Mouse (Mus musculus): ENCODE data around the gene Ppp2r5a.
"Not testable (repeated sequence)": the region's sequence is repeated elsewhere in the genome, so short reads cannot be mapped to it uniquely, and the experiment has no call there.

Gene Ppp2r5a

DNA sequence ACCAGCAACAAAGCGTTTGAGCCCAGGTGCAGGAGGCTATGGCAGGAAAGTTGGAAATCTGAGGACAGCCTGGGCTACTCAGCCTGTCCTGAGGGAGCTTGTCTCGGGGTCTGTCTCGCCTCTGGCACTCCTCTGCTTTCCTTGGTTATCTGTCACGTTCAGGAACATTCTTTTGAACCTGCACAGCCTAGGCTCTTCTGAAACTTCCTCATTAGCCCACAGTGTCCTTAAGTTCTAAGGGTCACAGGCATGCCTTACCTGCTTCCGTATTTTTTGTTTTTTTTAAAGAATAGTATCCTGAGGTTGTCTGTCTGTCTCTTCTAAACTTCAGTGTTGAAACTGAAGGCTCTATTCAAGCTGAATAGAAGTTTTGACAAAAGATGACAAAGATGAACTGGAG is at the start of gene Ppp2r5a:
Ppp2r5a (minus strand) TSS at position 199 of the 400 bp plus-strand sequence.
- no peak for DNase-seq (ENCODE audit: extremely low read depth, low read depth, low spot score)

DNA sequence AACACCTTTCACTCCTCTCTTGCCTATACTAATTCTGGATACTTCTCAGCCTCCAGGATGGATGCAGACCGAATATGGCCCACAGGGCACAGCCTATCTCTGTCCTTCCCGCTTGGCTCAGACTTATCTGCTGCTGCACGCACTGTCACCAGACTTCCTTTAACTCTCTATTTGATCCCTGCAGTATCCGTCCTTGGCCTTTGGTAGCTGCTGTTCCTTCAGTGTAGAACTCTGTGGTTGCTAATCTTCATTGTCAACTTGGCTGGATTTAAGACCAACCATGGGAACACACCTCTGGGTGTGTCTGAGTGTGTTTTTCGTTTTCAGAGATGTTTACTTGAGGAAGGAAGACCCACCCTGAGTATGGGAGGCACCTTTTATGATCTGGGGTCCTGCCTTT is 47.5 kb upstream of the Ppp2r5a start:
- no peak for DNase-seq (ENCODE audit: extremely low read depth, low read depth, low spot score)

DNA sequence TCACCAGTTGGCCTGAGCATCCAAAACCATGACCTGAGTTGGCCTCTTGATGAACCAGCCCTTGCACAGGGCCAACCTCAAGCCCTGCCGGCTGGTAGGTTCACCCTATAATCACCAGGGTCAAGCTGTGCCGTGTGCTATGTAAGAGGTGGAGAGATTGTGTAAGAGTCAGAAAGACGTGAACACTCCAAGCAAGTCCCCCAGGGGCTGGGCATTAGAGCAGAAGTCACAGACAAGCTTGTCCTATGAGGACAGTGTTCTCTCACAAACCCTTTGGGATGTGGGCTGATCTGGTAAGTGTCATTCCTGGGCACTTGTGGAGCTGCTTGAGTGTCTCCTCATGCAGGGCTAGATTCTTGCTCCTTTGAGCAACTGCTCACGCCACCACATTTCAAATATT is 46.5 kb upstream of the Ppp2r5a start:
- DNase-seq (ENCODE audit: extremely low read depth, low read depth, low spot score) = no peak

DNA sequence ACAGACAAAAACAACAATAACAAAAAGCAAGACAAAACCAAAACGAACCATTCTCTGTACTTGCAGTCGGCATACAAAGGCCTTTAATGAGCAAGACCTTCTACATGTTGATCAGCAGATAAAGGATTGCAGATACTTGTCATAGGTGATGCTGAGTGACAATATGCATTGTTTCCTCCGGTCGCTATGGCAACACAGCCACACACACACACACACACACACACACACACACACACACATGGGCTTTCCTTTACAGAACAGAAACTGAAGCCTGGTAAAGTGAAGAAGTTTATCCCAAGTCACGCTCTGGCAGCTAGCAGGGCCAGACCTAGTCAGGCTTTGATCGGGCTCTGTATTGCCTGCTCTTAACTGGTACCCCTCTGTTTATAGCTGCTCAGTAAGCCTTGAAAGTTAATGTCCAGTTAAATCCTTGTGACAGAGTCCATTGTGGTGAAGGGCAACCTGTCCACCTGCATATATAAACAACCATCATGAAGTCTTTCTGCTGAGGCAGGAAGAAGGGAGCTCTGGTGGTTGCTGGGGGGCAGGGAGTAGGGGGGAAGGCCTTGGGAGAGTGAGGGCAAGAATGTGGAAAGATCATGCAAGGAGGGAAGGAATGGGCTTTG is 44.4 kb upstream of the Ppp2r5a start:
- no peak for DNase-seq (ENCODE audit: extremely low read depth, low read depth, low spot score)

DNA sequence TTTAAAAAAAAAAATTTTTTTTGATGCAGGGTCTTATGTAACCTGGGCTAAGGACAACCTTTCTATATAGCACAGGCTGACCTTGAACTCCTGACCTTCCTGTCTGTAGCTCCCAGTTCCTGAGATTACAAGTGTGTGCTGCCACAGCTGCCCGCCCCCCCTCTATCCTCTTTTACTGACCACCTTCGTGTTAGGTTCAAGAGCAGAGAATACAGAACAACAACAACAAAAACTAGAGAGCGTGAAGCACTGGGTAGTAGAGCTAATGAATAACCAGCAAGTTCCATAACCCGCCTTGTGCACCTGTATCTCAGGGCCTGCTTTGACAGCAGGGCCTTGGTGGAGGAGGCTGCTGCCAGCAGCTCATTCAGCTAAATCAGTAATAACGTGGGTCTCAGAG is 43.2 kb upstream of the Ppp2r5a start:
- no peak for DNase-seq (ENCODE audit: extremely low read depth, low read depth, low spot score)

DNA sequence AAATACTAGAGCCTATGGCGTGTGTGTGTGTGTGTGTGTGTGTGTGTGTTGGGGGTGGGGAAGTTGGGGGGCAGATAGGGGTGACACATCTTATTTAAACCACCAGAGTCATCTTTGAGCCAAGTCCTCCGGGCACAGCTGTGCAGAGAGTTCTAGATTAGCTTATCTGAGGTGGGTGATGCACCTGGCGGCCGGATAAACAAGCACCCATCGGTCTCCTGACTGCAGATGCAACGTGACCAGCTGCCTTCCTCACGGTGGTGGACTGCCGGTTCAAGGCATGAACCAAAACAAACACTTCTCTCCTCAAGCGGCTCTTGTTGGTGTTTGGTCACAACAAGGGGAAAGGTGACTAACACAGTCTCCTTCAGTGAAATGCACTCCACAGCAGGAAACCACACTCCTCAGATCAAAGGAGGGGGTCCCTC is 42.8 kb upstream of the Ppp2r5a start:
- no peak for DNase-seq (ENCODE audit: extremely low read depth, low read depth, low spot score)

DNA sequence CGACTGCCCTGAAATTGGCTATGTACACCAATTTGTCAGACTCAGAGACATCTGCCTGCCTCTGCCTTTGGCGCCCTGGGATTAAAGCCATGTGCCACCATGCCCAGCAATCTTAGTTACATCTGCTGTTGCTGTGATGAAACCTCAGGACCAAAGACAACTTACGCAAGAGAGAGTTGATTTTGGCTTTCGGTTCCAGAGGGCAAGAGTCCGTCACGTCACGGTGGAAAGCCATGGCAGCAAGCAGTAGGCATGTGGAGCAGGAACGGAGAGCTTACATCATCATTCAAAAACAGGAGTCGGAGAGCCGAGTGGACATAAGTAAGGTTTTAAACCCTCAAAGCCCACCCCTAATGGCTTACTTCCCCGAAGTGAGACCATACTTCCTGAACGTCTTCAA is 42.3 kb upstream of the Ppp2r5a start:
- peak; percentile 70 for DNase-seq (ENCODE audit: extremely low read depth, low read depth, low spot score)

DNA sequence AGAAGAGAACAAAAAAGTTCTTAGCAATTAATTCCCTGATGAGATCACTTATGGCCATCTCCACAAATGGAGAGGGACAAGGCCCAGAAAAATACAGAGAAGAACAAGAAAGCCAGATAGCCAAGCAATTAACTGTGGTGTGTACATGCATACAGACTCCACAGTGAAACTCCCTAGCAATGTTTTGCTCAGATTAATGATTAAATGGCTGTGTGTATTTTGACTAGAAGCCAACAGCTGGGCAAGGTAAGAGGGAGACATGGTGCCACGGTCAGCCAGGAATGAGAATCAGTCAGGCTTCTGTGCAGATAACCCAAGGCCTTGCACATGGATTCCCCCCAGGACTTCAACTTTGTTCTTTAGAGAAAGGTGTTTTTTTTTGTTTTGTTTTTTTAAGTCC is 41.4 kb upstream of the Ppp2r5a start:
- no peak for DNase-seq (ENCODE audit: extremely low read depth, low read depth, low spot score)

DNA sequence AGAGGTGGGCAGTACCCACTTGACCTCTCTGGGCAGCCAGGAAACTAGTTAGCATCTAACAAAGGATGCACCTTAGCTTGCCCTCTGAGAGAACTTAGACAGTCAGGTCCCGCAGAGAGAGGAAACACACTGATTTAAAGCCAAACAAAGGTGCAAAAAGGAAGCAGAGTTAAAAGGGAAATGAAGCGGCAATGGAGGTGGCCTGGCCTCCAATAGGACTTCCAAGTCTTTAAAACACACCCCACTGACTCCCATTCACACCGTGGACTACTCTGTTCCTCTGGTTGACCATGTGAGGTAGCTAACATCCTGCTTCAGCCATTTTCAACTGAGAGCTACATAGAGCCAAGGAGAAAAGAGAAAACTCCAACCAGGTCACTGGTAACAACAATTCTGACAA is 35.9 kb upstream of the Ppp2r5a start:
- DNase-seq (ENCODE audit: extremely low read depth, low read depth, low spot score) = no peak

DNA sequence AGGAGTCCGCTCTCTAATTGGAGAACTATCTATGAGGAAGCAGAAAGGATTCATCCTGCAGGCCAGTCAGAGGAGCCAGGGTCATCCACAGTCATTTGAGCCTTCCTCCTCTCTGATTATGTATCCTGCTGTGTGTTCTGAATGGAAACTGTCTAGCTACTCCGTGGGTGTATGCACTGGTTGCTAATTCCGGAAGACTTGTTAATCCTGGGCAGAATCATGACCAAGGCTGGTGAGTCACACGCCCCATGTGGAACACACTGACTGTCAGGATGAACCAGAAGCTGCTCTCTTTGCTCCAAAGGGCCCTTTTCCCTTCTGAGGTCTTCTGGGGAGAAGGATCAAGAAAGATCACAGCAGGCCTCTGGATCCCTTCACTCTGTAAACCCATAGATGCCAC is 35.5 kb upstream of the Ppp2r5a start:
- DNase-seq (ENCODE audit: extremely low read depth, low read depth, low spot score) = no peak

DNA sequence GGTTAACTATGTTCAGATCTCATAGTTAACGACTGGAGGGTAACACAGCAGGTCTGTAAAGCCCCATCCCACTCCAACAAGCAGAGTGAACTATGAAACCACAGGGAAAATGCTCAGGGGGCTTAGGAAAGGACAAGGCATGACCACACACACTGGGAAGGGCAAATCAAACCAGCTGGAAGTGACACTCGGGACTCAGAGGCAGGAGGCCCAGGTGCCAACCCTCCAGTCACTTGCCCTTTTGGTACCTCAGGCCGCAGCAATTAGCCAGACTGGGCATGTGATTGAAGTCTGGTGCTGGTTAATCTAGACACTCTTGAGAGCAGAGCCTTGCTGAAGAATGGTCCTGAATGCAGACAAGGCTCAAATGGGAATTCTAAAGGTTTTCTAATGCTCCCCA is 33.6 kb upstream of the Ppp2r5a start:
- no peak for DNase-seq (ENCODE audit: extremely low read depth, low read depth, low spot score)

DNA sequence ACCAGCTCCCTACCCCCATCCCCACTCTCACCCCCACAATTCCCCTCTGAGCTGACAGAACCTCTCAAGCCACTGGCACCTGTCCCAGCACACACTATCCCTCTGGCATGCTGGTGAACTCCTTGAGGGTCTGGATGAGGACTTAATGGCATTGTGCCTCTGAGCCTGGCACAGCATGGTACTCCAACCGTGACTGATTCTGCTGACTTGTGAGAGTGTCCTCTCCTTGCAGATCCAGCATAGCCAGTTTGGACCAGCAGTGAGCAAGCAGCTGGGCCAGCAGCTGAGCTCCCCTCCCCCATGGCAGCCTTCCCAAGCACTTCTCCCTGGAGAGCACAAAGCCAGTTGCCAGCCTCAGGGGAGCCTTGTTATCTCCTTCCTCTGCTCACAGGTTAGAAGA is 32.3 kb upstream of the Ppp2r5a start:
- DNase-seq (ENCODE audit: extremely low read depth, low read depth, low spot score) = no peak

DNA sequence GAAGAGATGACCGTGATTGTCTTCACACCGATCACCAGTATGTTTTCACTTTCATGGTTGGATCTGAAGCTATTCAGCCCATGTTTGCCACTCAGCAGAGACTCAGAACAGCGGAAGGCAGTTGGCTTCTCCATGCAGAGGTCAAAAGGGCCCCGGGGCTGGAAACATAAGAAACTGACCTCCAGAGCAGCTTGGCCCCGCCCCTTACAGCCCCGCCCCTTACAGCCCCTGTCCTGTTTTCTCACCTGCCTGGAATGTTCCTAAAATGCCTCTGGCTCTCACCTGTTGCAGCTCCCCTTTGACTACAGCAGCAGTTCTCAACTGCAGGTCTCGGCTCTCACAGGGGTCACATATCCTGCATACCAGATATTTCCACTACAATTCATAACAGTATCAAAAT is 29.5 kb upstream of the Ppp2r5a start:
- no peak for DNase-seq (ENCODE audit: extremely low read depth, low read depth, low spot score)

DNA sequence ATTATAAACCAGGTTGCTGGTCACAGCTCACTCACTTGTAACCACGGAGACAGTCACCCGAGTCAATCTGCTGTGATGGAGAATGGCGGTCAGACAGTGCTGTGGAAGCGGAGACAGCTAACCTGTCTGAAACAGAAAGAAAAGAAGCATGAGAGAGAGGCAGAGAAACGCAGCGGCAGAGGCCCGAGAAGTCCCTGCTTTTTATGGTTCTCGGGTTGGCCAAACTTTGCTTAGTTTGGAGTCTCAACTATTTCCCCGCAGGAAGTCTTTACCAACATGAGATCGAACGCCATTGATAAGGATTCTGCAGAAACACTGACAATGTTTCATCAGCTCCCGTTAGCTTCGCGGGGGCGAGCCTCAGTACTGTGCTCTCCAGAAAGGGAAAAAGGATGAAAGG is 29.0 kb upstream of the Ppp2r5a start:
- DNase-seq (ENCODE audit: extremely low read depth, low read depth, low spot score) = no peak

DNA sequence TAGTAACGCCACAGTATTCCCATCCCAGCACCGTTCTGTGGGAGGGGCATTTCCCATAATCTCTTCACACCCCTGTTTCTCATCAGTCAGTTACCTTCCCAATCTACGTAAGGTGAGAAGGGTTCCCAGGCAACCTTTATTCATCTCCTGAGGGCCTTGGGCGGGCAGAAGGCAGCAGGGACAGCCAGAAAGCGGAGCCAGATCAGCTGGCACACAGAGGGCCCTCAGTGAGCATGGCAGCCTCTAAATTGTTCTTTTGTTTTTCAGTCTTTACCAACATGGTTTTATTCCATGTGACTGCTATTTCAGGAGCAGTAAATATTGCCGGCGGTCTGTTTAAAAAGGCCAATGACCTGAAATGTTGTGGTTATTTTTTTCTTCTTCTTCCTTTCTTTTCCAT is 27.0 kb upstream of the Ppp2r5a start:
- no peak for DNase-seq (ENCODE audit: extremely low read depth, low read depth, low spot score)

DNA sequence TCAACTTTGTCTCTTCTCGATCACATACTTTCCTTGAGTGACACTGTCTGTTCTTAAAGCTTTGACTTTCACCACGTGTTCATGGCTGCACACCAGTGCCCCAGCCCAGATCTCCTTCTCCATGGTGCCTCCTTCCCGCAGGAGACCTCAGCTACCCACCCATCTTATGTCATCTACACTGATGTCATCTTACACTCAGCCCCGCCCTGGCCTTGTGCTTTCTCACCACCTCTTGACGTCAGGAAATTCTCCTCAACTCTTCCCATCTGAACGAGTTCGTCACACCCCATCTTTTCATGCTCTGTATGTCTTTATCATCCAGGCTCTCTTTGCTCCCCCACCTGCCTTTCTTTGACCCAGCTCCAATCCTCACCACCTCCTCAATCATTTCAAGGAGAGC is 22.8 kb upstream of the Ppp2r5a start:
- DNase-seq (ENCODE audit: extremely low read depth, low read depth, low spot score) = no peak

DNA sequence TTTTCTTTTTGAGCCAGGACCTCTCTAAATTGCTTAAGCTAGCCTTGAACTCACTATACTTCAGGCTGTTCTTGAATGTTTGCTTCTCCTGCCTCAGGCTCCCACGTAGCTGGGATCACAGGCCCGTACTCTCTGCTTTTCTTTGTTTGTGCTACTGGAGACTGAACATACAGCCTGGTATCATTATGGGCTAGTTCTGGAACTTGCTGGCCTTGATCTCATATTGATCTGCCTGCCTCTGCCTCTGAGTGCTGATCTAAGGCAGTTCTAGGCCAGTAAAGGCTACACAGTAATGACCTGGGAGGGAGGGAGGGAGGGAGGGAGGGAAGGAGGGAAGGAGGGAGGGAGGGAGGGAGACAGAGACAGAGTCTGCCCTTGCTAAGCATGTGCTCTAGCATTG is 20.1 kb upstream of the Ppp2r5a start:
- DNase-seq (ENCODE audit: extremely low read depth, low read depth, low spot score) = no peak

DNA sequence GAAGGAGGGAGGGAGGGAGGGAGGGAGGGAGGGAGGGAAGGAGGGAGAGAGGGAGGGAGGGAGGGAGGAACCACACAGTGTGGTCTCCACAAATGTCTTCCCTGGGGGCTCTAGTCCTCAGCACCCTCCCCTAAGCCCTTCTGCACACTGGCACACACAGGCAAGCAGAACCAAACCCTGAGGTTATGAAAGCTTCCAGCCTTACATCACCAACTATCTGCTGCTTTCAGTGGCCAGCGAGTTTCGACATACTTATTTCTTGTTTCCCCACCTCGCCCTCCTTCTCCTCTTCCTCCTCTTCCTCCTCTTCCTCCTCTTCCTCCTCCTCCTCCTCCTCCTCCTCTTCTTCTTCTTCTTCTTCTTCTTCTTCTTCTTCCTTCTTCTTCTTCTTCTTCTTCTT is 19.6 kb upstream of the Ppp2r5a start:
- not testable (repeated sequence) for DNase-seq (ENCODE audit: extremely low read depth, low read depth, low spot score)

DNA sequence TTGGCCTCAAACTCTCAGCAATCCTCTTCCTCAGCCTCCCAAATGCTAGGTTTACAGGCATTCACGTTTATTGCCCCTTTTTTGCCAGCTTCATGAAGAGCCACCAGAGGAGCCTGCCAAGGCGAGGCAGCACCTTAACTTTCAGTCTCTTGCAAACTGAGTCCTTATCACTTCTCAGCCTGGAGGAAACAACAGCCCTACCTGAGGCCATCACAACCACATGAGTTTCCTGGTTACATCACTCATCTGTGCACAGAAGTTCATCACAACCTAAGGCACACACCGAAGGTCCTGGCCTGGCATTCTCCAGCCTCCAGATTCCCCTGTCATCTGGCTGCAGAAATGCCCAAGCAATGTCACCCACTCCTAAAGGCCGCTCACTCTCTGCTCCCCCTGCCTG is 19.1 kb upstream of the Ppp2r5a start:
- no peak for DNase-seq (ENCODE audit: extremely low read depth, low read depth, low spot score)

DNA sequence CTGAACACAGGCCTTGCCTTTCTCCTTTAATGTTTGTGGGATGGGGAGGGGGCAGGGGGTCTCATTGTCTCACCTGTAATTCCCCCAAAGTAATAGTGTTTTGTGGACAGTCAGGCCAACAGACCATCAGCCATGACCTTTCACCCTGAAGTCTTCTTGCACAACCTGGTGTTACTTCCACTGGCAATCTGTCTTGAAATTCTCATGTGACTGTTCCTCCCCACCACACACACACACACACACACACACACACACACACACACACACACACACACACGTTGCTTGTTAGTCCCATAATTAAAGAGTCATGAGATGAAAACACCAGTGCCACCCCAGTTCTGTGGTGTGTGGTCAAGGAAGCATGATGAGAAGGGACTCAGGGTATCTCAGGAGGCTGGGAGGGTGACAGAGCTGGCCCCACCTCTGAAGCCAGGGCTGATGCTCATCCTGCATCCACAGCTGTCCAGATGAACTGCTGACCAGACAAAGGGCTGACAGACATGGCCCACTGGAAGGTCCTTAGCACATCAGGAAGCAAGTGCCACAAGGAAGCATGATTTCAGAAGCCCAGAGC is 18.4 kb upstream of the Ppp2r5a start:
- DNase-seq (ENCODE audit: extremely low read depth, low read depth, low spot score) = no peak

DNA sequence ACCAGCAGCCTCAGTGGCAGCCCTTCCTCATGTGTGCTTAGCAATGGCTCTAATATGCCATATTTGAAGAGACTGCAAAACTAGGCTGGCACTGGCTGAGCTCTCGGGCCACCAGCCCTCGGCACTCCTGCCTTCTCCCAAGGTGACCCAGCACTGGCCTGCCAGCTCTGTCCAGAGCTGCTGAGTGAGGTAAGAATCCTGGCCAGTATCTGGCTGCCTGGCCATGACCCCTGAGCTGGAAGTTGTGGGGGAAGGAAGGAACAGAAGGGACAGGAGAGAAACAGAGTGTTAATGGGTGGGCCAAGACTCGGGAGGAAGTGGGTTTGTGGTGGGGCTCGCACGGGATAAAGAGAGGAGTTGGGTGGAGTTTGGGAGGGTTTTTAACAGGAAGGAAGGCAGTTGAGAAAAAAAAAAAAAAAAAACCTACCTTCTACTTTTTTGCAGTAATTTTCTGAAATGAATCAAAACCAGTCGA is 17.9 kb upstream of the Ppp2r5a start:
- no peak for DNase-seq (ENCODE audit: extremely low read depth, low read depth, low spot score)

DNA sequence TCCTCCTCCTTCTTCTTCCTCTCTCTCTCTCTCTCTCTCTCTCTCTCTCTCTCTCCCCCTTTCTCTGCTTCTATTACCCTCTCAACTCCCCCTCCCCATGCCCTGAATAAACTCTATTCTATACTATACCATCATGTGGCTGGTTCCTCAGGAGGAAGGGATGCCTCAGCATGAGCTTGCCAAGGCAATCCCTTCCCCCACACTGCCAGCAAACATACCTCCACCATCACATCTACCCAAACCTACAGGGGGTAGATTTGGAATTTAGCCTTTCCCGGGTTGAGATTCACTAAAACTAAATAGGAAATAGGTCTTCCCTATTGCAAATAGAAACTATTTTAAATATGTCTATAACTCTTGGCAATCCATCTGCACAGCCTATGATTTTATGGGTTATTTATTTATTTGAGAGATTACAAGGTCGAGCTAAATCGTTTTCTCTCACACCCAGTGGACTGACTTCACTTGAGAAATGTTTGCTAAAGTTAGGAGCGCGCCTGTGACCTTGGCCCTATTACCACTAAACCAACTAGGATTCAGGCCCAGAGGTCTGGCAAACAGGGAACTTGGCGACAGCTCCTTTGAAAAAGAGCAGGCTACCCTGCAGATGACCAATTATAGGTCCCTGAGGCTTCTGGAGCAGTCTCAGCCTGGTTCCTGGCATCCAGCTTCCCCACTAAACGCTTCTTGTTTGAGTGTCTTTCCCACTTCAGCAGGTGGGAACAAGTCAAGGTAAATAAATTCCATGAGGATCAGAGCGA is 17.1 kb upstream of the Ppp2r5a start:
- DNase-seq (ENCODE audit: extremely low read depth, low read depth, low spot score) = no peak

Data from fat pad, adult 2 months (tissue).